Mouse (Mus musculus) olfactory bulb, adult 2 months (tissue): ENCODE data around the gene Faf1.

ENCODE experiments used
- CTCF ChIP-seq: fragments of 200-500 bp; IDR thresholded peaks from 2 replicates; pipeline ENCODE4 v1.5.1; 2012; ENCODE audit warnings: low read depth, mild to moderate bottlenecking, low read length, moderate library complexity; ENCODE audit not compliant: insufficient read depth
- POLR2A ChIP-seq: fragments of 200-500 bp; IDR thresholded peaks from 2 replicates; pipeline ENCODE4 v1.6.1; 2012; ENCODE audit warnings: mild to moderate bottlenecking, low read depth, low read length, moderate library complexity; ENCODE audit not compliant: insufficient read depth

DNA sequence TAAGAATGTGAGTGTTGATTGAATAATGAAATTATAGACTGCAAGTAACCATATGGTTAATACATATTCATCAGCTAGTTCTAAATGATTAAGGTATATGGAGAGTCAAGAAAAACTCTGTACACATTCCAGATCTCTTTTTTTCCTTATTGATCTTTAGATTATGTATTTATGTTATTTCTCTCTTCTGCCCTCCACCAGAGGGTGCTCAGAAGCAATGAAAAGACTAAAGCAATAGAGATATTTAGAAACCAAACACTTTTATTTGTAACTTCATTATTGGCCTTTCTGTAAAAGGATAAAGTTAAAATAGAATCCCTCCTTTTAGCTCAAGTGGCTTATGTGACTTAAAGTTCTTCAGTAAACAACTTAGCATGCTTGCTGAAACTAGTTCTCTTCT, 143.1 kb downstream of the Faf1 start:
- TF ChIP-seq CTCF (no peak), POLR2A (no peak)
